Mouse (Mus musculus) stomach, embryonic 16.5 days (tissue): ENCODE measurements at regions not wholly inside any gene's neighbourhood (a gene's known extent, or its start where the extent isn't known, plus 50 kb on each side); places are given as distances from the start of the nearest gene placed in this dataset.

Source experiments
- ATAC-seq: fragments of 200-750 bp; cut with Nextera tagmentation; 2 replicates; pipeline ENCODE4 v1.8.0; 2017; ENCODE audit warnings: moderate number of reproducible peaks, moderate TSS enrichment; ENCODE audit not compliant: insufficient read depth, low FRiP score
- H3K27ac ChIP-seq: fragments of 300-500 bp; sonication (generic); 2 replicates; pipeline ENCODE4 v1.5.1; 2014; ENCODE audit warnings: low read length
- H3K27me3 ChIP-seq: fragments of 300-500 bp; sonication (generic); 2 replicates; pipeline ENCODE4 v1.6.1; 2014; ENCODE audit warnings: low read length, control low read depth, mixed read lengths; ENCODE audit not compliant: control insufficient read depth, insufficient read depth
- H3K36me3 ChIP-seq: fragments of 300-500 bp; sonication (generic); 2 replicates; pipeline ENCODE4 v1.6.1; 2014; ENCODE audit warnings: low read length; ENCODE audit not compliant: control insufficient read depth, insufficient read depth
- H3K4me1 ChIP-seq: fragments of 300-500 bp; sonication (generic); 2 replicates; pipeline ENCODE4 v1.6.1; 2014; ENCODE audit warnings: low read length, control low read depth, mixed read lengths; ENCODE audit not compliant: control insufficient read depth, insufficient read depth
- H3K4me2 ChIP-seq: fragments of 300-500 bp; sonication (generic); 2 replicates; pipeline ENCODE4 v1.6.1; 2014; ENCODE audit warnings: low read depth, low read length, mixed read lengths
- H3K4me3 ChIP-seq: fragments of 300-500 bp; sonication (generic); replicated peaks from 2 replicates; pipeline ENCODE4 v1.5.1; 2014; ENCODE audit warnings: mild to moderate bottlenecking, low read length
- H3K9ac ChIP-seq: fragments of 300-500 bp; sonication (generic); 2 replicates; pipeline ENCODE4 v1.6.1; 2014; ENCODE audit warnings: low read length
- H3K9me3 ChIP-seq: fragments of 300-500 bp; sonication (generic); replicated peaks from 2 replicates; pipeline ENCODE4 v1.6.1; 2016; ENCODE audit warnings: low read length, control low read depth; ENCODE audit not compliant: control insufficient read depth
- WGBS: fragments of 180-500 bp; shearing (Covaris S2); extraction: QIAGEN DNeasy Blood & Tissue Kit; methylation state at CpG from one replicate; pipeline ENCODE4 v1.1.7; 2014; 5-methylcytosine and 5-hydroxymethylcytosine counted together

GRCm38 (mm10) chr10:91566116-91566774 lies 385.1 kb upstream of the Tmpo start:
- Histone ChIP-seq H3K9me3 (no peaks in the 10 kb centered on the region), H3K36me3 (no peaks in the 10 kb centered on the region), H3K9ac (no peak overlapping the region), H3K4me3 (no peak overlapping the region), H3K4me2 (no peak overlapping the region), H3K27me3 (no peaks in the 10 kb centered on the region), H3K4me1 (no peaks in the 10 kb centered on the region), H3K27ac (no peak overlapping the region)
- ATAC-seq: no peak
- 74% methylated on average over 7 of the region's 7 CpGs for WGBS

GRCm38 (mm10) chr10:91559307-91559706 lies 378.2 kb upstream of the Tmpo start:
- Histone ChIP-seq H3K9me3 (no peaks in the 10 kb centered on the region), H3K9ac (no peak overlapping the region), H3K27me3 (no peaks in the 10 kb centered on the region), H3K27ac (no peak overlapping the region), H3K36me3 (no peaks in the 10 kb centered on the region), H3K4me1 (no peaks in the 10 kb centered on the region), H3K4me2 (no peak overlapping the region), H3K4me3 (no peak overlapping the region)
- ATAC-seq: no peak
- WGBS: 86% methylated on average over 5 of the region's 5 CpGs

- H3K4me2 ChIP-seq: no peak overlapping the region
- no peaks in the 10 kb centered on the region for H3K27me3 ChIP-seq
- no peak overlapping the region for H3K27ac ChIP-seq
- no peaks in the 10 kb centered on the region for H3K4me1 ChIP-seq
- H3K36me3 ChIP-seq: no peaks in the 10 kb centered on the region
- no peaks in the 10 kb centered on the region for H3K9me3 ChIP-seq
- ATAC-seq: no peak
- 44% methylated on average over 4 of the region's 4 CpGs for WGBS
- H3K9ac ChIP-seq: no peak overlapping the region
- H3K4me3 ChIP-seq: no peak overlapping the region
These were observed 367.0 kb upstream of the Tmpo start for GRCm38 (mm10) chr10:91548071-91548470.

GRCm38 (mm10) chr10:91546140-91546539 lies 365.0 kb upstream of the Tmpo start:
- no peak overlapping the region for H3K4me3 ChIP-seq
- H3K36me3 ChIP-seq: no peaks in the 10 kb centered on the region
- WGBS: 40% methylated on average over 9 of the region's 9 CpGs
- no peak overlapping the region for H3K9ac ChIP-seq
- no peaks in the 10 kb centered on the region for H3K9me3 ChIP-seq
- H3K27me3 ChIP-seq: no peaks in the 10 kb centered on the region
- no peak overlapping the region for H3K27ac ChIP-seq
- ATAC-seq: no peak
- H3K4me1 ChIP-seq: no peaks in the 10 kb centered on the region
- H3K4me2 ChIP-seq: no peak overlapping the region

GRCm38 (mm10) chr10:91545421-91545820 lies 364.3 kb upstream of the Tmpo start:
- Histone ChIP-seq H3K36me3 (no peaks in the 10 kb centered on the region), H3K9ac (no peak overlapping the region), H3K9me3 (no peaks in the 10 kb centered on the region), H3K27ac (no peak overlapping the region), H3K27me3 (no peaks in the 10 kb centered on the region), H3K4me3 (no peak overlapping the region), H3K4me1 (no peaks in the 10 kb centered on the region), H3K4me2 (no peak overlapping the region)
- ATAC-seq: no peak
- WGBS: 78% methylated on average over 3 of the region's 3 CpGs

- WGBS: 83% methylated on average over 3 of the region's 3 CpGs
- Histone ChIP-seq H3K4me2 (no peak overlapping the region), H3K9me3 (no peaks in the 10 kb centered on the region)
These were observed 362.2 kb upstream of the Tmpo start for GRCm38 (mm10) chr10:91543167-91543918.

GRCm38 (mm10) chr10:91542201-91542604 lies 361.1 kb upstream of the Tmpo start:
- Histone ChIP-seq H3K9me3 (no peaks in the 10 kb centered on the region), H3K9ac (no peak overlapping the region), H3K36me3 (no peaks in the 10 kb centered on the region), H3K27me3 (no peaks in the 10 kb centered on the region), H3K4me3 (no peak overlapping the region), H3K4me1 (no peaks in the 10 kb centered on the region), H3K4me2 (no peak overlapping the region), H3K27ac (no peak overlapping the region)
- 17% methylated on average over 9 of the region's 9 CpGs for WGBS
- no peak for ATAC-seq

More at GRCm38 (mm10) chr10:91543167-91543918, 362.2 kb upstream of the Tmpo start:
- no peaks in the 10 kb centered on the region for H3K4me1 ChIP-seq
- H3K4me3 ChIP-seq: no peak overlapping the region
- H3K27me3 ChIP-seq: no peaks in the 10 kb centered on the region
- no peak for ATAC-seq
- no peaks in the 10 kb centered on the region for H3K36me3 ChIP-seq
- no peak overlapping the region for H3K9ac ChIP-seq
- H3K27ac ChIP-seq: no peak overlapping the region

GRCm38 (mm10) chr10:91537241-91537640 lies 356.1 kb upstream of the Tmpo start:
- WGBS: 34% methylated on average over 8 of the region's 8 CpGs
- ATAC-seq: no peak

GRCm38 (mm10) chr10:91535392-91535791 lies 354.3 kb upstream of the Tmpo start:
- WGBS: 76% methylated on average over 2 of the region's 2 CpGs
- H3K27ac ChIP-seq: no peak overlapping the region

More at GRCm38 (mm10) chr10:91537241-91537640, 356.1 kb upstream of the Tmpo start:
- Histone ChIP-seq H3K27me3 (no peaks in the 10 kb centered on the region), H3K27ac (no peak overlapping the region), H3K4me1 (no peaks in the 10 kb centered on the region), H3K4me2 (no peak overlapping the region), H3K9me3 (no peaks in the 10 kb centered on the region), H3K4me3 (no peak overlapping the region), H3K36me3 (no peaks in the 10 kb centered on the region), H3K9ac (no peak overlapping the region)

More at GRCm38 (mm10) chr10:91535392-91535791, 354.3 kb upstream of the Tmpo start:
- Histone ChIP-seq H3K27me3 (no peaks in the 10 kb centered on the region), H3K36me3 (no peaks in the 10 kb centered on the region), H3K4me3 (no peak overlapping the region), H3K9me3 (no peaks in the 10 kb centered on the region), H3K9ac (no peak overlapping the region), H3K4me2 (no peak overlapping the region), H3K4me1 (no peaks in the 10 kb centered on the region)
- no peak for ATAC-seq
